Mouse (Mus musculus): ENCODE data around the gene Elf2.
"Not testable (repeated sequence)": the region's sequence is repeated elsewhere in the genome, so short reads cannot be mapped to it uniquely, and the experiment has no call there.

DNA sequence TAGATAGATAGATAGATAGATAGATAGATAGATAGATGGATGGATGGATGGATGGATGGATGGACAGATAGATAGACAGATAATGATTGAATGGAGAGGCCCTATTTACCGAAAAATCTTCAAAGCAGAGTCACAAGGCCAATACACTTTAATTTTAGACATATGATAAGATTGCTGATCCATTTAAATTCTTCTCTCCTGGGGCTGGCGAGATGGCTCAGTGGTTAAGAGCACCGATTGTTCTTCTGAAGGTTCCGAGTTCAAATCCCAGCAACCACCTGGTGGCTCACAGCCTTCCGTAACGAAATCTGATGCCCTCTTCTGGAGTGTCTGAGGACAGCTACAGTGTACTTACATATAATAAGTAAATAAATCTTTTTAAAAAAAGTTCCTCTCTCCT, 14.5 kb upstream of the Elf2 start:
- TF ChIP-seq POLR2A (IDR thresholded peaks at IDR 0.05; ENCODE audit: control insufficient read depth, extremely low read depth, insufficient read depth, low read length, poor library complexity); CTCF (IDR thresholded peaks at IDR 0.05; ENCODE audit: borderline replicate concordance, control insufficient read depth, extremely low read depth, insufficient read depth, low read length, poor library complexity): not testable (repeated sequence)

All from thymus, adult 2 months (tissue).